Mouse (Mus musculus): ENCODE results near the gene Ppm1n. TPM values are rescaled to one million over a fixed set of nuclear protein-coding genes. Genes with fewer than 3 reads are reported as not detected.
A peak's percentile ranks its signal among the peaks of the same experiment; 100 is the strongest.
"Not testable (repeated sequence)": the region's sequence is repeated elsewhere in the genome, so short reads cannot be mapped to it uniquely, and the experiment has no call there.

The Ppm1n gene
- polyA plus RNA-seq, 1 experiment from 2014 or later: 0.59 TPM

DNA sequence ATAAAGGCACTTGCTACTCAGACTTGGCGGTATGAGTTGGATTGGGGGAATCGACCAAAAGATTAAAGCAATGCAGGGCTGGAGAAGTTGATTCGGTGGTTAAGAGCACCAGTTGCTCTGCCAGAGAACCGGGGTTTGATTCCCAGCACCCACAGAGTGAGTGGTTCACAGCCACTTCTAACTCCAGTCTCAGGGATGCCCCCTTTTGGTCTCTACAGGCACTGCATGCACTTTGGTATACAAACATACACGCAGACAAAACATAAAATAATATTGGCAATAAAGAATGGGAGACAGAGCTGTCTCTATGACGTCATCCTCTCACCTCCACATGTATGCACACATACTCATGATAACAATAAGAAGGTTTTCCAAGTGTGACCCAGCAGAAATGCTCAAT, 17.2 kb upstream of the Ppm1n start:
- no peak for ATAC-seq (ENCODE audit: low read depth)
- H3K27me3 ChIP-seq: peaks cover 7% of the 10 kb centered on the region
- WGBS: 87% methylated on average over 6 of the region's 6 CpGs
- peaks cover 12% of the 10 kb centered on the region for H3K4me1 ChIP-seq (replicated peaks)
- no peaks in the 10 kb centered on the region for H3K9me3 ChIP-seq
- no peak overlapping the region for H3K9ac ChIP-seq
- no peak overlapping the region for H3K27ac ChIP-seq (replicated peaks)
- H3K4me2 ChIP-seq: no peak overlapping the region
- no peak overlapping the region for H3K4me3 ChIP-seq
- H3K36me3 ChIP-seq: peaks cover 36% of the 10 kb centered on the region

DNA sequence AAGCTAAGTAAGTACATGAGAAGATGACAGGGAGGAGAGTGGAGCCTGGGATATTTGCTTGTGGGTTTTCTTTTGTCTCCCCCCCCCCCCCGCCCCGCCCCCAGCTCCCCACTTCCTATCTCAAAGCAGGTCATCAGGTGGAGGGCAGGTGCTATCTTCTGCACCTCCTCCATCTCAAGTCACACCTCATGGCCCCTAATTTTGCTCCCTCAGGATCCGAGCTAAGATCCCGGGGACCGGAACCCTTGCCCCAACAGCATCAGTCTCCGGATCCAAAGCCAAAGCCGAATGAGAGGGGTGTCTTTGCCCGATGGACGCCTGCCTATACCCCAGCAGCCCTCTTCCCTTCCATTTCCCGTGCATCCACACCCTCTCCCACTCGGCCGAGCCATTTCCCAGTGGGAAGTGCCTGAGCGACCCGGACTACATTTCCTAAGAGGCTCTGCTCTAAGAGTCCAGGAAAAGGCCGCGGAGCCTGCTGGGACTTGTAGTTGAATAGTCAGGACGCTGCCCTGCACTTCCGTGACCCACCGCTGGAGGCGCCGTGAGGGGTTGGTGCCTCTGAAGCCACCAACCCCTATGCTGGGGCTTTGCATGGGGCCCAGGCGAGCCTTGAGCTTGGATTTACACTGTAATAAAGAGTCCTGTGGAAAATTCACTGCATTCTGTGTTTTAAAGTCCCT, 15.8 kb upstream of the Ppm1n start:
- H3K27ac ChIP-seq (replicated peaks): no peak overlapping the region
- 0 out of 2 replicates have a peak overlapping the region, but pooled peaks have one; percentile 14 for H3K4me3 ChIP-seq
- H3K9me3 ChIP-seq: no peaks in the 10 kb centered on the region
- H3K27me3 ChIP-seq: no peaks in the 10 kb centered on the region
- H3K9ac ChIP-seq: peak overlapping the region; percentile 43; the same call in 1 of the 2 replicates
- H3K4me1 ChIP-seq (replicated peaks): peaks cover 13% of the 10 kb centered on the region
- peak overlapping the region; percentile 43 for H3K4me2 ChIP-seq
- peaks cover 43% of the 10 kb centered on the region for H3K36me3 ChIP-seq
- peak; percentile 70 for ATAC-seq (ENCODE audit: low read depth)
- 16% methylated on average over 20 of the region's 22 CpGs for WGBS

DNA sequence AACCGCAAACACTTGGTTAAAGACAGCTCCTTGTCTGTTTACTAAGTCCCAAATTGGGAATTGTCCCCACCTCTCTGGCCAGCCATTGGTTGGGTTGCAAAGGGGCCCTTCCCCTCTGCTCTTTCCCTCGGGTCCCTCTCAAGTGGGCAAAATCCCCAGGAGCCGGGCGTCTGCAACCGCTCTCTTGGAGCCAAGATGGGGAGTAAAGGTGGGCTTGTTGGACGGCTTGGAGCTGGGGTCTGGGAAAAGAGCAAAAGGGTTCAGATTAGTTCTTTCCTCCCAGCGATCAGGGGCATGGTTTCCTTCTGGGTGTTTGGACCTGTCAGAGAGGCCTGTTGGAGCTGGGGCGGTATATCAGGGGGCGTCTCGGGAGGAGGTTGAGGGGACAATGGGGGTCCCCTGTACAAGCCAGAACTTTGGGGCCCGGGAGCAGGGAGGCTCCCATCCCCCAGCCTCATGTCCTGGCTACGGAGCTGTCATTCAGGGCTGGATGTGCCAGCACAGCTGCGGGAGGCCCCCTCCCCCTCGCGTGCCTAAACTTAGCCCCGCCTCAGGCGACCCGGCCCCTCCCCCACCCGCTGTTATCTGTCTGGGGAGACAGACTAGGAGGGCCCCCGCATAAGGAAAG, 11.2 kb upstream of the Ppm1n start:
- Histone ChIP-seq H3K9ac (peak overlapping the region; percentile 58), H3K4me1 (replicated peaks) (peaks cover 17% of the 10 kb centered on the region), H3K27ac (replicated peaks) (peak overlapping the region; percentile 33; the same call in 1 of the 2 replicates), H3K27me3 (no peaks in the 10 kb centered on the region), H3K9me3 (no peaks in the 10 kb centered on the region), H3K36me3 (peaks cover 75% of the 10 kb centered on the region), H3K4me2 (peak overlapping the region; percentile 49), H3K4me3 (peak overlapping the region; percentile 19)
- 1% methylated on average over 20 of the region's 20 CpGs for WGBS
- peak; percentile 20; the same call in 1 of the 2 replicates for ATAC-seq (ENCODE audit: low read depth)

DNA sequence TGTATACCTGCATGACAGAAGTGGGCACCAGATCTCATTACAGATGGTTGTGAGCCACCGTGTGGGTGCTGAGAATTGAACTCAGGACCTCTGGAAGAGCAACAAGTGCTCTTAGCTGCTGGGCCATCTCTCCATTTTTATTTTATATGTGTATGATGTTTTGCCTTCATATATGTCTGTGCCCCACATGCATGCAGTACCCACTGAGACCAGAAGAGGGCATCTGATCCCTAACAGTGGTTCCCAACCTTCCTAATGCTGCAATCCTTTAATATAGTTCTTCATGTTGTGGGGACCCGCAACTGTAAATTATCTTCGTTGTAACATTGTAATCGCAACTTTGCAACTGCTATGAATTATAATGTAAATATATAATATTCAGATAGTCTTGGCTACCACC, 4.9 kb upstream of the Ppm1n start:
- no peak overlapping the region for H3K4me3 ChIP-seq
- H3K36me3 ChIP-seq: peaks cover 32% of the 10 kb centered on the region
- no peak overlapping the region for H3K9ac ChIP-seq
- H3K4me2 ChIP-seq: peak overlapping the region; percentile 77; the same call in 1 of the 2 replicates
- no peak for ATAC-seq (ENCODE audit: low read depth)
- no peak overlapping the region for H3K27ac ChIP-seq (replicated peaks)
- H3K27me3 ChIP-seq: peaks cover 20% of the 10 kb centered on the region
- peaks cover 26% of the 10 kb centered on the region for H3K4me1 ChIP-seq (replicated peaks)
- no peaks in the 10 kb centered on the region for H3K9me3 ChIP-seq
- 29% methylated on average over 4 of the region's 4 CpGs for WGBS

DNA sequence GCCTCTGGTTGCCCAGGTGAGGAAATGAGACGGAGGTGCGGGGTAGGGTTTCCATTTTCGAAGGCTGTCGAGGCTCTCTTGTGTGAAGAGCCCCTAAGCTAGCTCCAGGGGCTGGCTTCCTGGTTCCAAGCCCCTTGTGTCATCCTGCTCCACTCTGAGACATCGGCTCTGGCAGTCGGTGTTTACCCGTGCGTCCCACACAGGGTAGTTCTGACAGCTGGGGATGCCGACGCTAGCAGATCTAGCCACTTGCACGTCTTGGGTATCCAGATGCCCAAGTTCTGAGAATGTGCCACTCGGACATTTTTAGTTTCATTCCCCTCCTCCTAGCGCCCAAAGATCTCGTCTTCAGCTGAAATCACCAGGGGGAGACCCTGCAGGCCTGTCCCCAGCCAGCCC, 3.5 kb upstream of the Ppm1n start:
- H3K9me3 ChIP-seq: no peaks in the 10 kb centered on the region
- H3K4me1 ChIP-seq (replicated peaks): peaks cover 35% of the 10 kb centered on the region
- peak; percentile 13; the same call in 1 of the 2 replicates for ATAC-seq (ENCODE audit: low read depth)
- 29% methylated on average over 14 of the region's 14 CpGs for WGBS
- H3K9ac ChIP-seq: peak overlapping the region; percentile 97
- H3K4me3 ChIP-seq: peak overlapping the region; percentile 88
- peak overlapping the region; percentile 77 for H3K4me2 ChIP-seq
- peak overlapping the region; percentile 94 for H3K27ac ChIP-seq (replicated peaks)
- peaks cover 19% of the 10 kb centered on the region for H3K36me3 ChIP-seq
- H3K27me3 ChIP-seq: peaks cover 34% of the 10 kb centered on the region

DNA sequence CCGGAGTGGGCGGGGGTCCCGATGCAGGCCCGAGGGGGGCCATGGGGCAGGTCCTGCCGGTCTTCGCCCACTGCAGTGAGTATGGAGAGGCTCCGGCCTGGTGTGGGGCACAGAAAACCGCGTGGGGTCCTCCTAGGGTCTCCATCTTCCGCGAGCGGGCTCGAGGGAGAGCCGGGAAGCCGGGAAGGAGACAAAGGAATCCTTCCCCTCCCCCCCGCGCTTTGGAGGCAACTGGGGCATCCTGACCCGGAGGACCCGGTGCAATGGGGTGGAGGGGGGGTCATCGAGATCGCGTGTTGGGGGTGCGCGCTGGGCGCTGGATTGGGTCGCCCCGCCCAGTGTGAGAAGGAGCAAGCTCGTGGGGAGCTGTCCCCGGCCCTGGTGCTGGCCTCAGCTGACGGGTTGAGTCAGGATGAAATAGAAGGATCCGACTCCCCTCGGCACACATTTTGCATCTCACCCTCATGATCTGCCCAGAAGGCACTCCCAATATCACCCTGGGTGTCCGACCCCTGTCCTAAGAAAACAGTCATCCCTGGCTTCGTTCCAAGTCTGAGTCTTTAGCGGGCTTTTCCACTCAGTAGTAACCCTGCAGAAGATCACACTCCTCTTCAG, 3.0 kb upstream of the Ppm1n start:
- under 1% methylated on average over 35 of the region's 35 CpGs for WGBS
- ATAC-seq (ENCODE audit: low read depth): peak; percentile 83

DNA sequence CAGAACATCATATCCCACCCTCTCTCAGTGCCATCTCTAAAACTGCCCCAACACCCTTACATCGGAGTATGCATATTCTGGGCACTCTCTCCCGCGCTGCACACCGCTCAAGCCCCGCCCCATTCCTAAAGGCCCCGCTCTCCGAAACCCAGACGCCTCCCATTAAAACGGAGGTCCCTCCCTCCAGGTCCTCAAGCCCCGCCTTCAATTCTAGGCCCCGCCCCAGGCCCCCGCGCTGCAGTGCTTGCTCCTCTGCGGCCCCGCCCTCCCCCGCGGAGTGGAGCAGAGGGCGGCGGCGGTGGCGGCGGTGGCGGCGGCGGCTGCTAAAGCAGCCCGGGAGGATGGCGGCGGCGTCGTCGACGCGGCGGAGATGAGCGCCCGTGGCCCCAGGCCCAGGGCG, 2.5 kb upstream of the Ppm1n start, which contains the start of gene Rtn2:
Gene Rtn2 (plus strand): TSS at position 240 of the 400 bp plus-strand sequence.
- peaks cover 35% of the 10 kb centered on the region for H3K4me1 ChIP-seq (replicated peaks)
- H3K27ac ChIP-seq (replicated peaks): peak within 1 kb of the TSS; percentile 94
- ATAC-seq (ENCODE audit: low read depth): peak; percentile 85
- H3K27me3 ChIP-seq: peaks cover 44% of the 10 kb centered on the region
- under 1% methylated on average over 37 of the region's 37 CpGs for WGBS
- H3K9me3 ChIP-seq: no peaks in the 10 kb centered on the region
- H3K4me2 ChIP-seq: peak within 1 kb of the TSS; percentile 77
- H3K9ac ChIP-seq: peak within 1 kb of the TSS; percentile 97
- H3K36me3 ChIP-seq: peaks cover 12% of the 10 kb centered on the region
- peak within 1 kb of the TSS; percentile 88 for H3K4me3 ChIP-seq

More for the DNA sequence above, 3.0 kb upstream of the Ppm1n start:
- peak overlapping the region; percentile 97 for H3K9ac ChIP-seq
- H3K36me3 ChIP-seq: peaks cover 16% of the 10 kb centered on the region
- H3K27ac ChIP-seq (replicated peaks): peak overlapping the region; percentile 94
- peaks cover 35% of the 10 kb centered on the region for H3K4me1 ChIP-seq (replicated peaks)
- peaks cover 39% of the 10 kb centered on the region for H3K27me3 ChIP-seq
- H3K4me2 ChIP-seq: peak overlapping the region; percentile 77
- H3K4me3 ChIP-seq: peak overlapping the region; percentile 88
- H3K9me3 ChIP-seq: no peaks in the 10 kb centered on the region

DNA sequence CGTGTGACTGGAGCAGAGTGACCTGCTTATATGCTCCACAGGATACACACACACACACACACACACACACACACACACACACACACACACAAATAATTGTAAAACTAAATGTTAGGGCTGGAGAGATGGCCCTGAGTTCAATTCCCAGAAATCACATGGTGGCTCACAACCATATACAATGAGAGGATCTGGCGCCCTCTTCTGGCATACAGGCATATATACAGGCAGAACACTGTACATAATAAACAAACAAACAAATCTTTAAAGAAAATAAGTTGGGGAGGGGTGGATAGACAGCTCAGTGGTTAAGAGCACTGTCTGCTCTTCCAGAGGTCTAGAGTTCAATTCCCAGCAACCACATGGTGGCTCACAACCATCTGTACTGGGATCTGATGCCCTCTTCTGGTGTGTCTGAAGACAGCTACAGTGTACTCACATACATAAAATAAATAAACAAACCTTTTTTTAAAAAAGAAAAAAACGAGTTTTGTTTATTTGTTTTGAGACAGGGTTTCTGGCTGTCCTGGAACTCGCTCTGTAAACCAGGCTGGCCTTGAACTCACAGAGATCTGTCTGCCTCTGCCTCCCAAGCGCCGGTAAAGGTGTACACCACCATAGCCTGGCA, 1.9 kb upstream of the Ppm1n start:
- Histone ChIP-seq H3K4me1 (replicated peaks) (peaks cover 35% of the 10 kb centered on the region), H3K4me3 (peak overlapping the region; percentile 88), H3K4me2 (peak overlapping the region; percentile 77), H3K27me3 (peaks cover 46% of the 10 kb centered on the region)
- H3K9ac ChIP-seq; H3K27ac ChIP-seq (replicated peaks); H3K36me3 ChIP-seq; H3K9me3 ChIP-seq: not testable (repeated sequence)
- ATAC-seq (ENCODE audit: low read depth): peak; percentile 17; the same call in 1 of the 2 replicates
- 28% methylated on average over 6 of the region's 6 CpGs for WGBS

DNA sequence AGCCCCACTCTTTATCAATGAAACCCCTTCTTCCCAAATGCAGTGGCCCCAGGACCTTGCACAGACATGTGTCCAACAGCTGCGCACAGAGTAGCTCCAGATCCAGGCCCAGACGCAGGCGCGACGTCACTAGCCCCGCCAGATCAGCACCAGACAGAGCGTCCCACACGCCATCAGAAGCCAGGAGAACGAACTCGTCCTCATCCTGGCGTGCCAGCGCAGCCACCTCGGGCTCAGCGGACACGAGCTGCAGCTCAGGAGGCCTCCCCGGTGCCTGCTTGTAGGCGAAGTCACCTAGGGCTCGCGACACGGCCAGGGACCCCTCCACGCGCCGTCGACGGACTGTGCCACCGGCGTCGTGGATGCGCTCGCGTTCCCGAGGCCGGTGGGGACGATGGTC, 812 bp downstream of the Ppm1n start:
- Histone ChIP-seq H3K4me2 (peak overlapping the region; percentile 48), H3K27ac (replicated peaks) (no peak overlapping the region), H3K9ac (peak overlapping the region; percentile 55; the same call in 1 of the 2 replicates), H3K9me3 (no peaks in the 10 kb centered on the region), H3K4me3 (peak overlapping the region; percentile 32), H3K36me3 (no peaks in the 10 kb centered on the region), H3K27me3 (peaks cover 53% of the 10 kb centered on the region), H3K4me1 (replicated peaks) (peaks cover 21% of the 10 kb centered on the region)
- ATAC-seq (ENCODE audit: low read depth): no peak
- 4% methylated on average over 34 of the region's 34 CpGs for WGBS

DNA sequence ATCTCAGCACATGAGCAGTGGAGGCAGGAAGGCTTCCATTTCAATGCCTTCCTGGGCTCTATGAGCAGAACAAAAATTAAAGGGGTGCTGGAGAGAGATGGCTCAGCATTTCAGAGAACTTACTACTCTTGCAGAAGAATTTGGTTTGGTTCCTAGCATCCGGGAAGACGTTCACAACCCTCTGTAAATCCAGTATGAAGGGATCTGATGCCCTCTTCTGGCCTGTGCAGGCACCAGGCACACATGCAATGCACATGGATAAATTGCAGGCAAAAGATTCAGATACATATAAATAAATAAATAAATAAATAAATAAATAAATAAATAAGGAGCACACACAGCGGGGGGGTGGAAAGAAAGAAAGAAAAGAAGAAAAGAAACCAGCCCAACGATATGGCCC, 3.6 kb downstream of the Ppm1n start:
- Histone ChIP-seq H3K9ac (no peak overlapping the region), H3K4me3 (no peak overlapping the region), H3K27me3 (peaks cover 48% of the 10 kb centered on the region), H3K9me3 (no peaks in the 10 kb centered on the region), H3K4me1 (replicated peaks) (peaks cover 14% of the 10 kb centered on the region), H3K27ac (replicated peaks) (no peak overlapping the region), H3K4me2 (no peak overlapping the region), H3K36me3 (no peaks in the 10 kb centered on the region)
- no peak for ATAC-seq (ENCODE audit: low read depth)
- 47% methylated on average over 4 of the region's 4 CpGs for WGBS

DNA sequence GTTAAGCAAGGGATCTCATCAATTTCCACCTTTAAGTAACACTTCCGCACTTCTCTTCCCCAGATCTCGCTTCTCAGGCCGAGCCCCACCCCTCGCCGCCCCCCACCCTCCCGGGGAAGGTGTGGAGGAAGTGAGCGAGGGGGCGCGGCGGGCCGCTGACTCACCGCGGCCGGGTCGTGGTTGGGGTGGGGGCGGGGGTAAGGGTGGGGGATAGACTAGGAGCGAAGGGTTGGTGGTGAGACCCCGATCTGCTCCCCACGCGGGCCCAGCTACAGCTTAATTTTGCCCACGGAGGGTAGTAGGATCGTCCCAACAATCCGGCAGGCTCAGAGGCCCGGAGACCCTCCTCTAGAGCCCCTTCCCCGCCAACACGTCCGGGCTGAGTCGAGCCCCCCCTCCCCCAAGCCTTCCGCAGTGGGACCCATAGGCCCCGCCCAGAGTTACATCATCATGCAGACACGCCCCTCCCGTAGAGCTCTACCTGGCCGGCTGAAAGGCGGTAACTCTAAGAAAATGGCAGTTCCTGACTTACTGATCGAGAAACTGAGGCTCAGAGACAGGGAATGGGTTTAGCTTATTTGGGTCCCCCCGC, 7.6 kb downstream of the Ppm1n start:
- Histone ChIP-seq H3K9ac (peak overlapping the region; percentile 95), H3K4me1 (replicated peaks) (peaks cover 28% of the 10 kb centered on the region), H3K27ac (replicated peaks) (peak overlapping the region; percentile 86), H3K36me3 (0 out of 2 replicates have a peak, but pooled peaks cover 5% of the 10 kb centered on the region), H3K27me3 (peaks cover 8% of the 10 kb centered on the region; the same call in 1 of the 2 replicates), H3K9me3 (no peaks in the 10 kb centered on the region), H3K4me3 (peak overlapping the region; percentile 96), H3K4me2 (peak overlapping the region; percentile 96)
- WGBS: 1% methylated on average over 35 of the region's 36 CpGs
- ATAC-seq (ENCODE audit: low read depth): peak; percentile 64
